Mouse (Mus musculus) CH12.LX (cell line): ENCODE results near the gene Mocs1. TPM values are rescaled to one million over a fixed set of nuclear protein-coding genes. Genes with fewer than 3 reads are reported as not detected.

Experiments
- DNase-seq: peaks from one replicate; pipeline ENCODE4 v3.0.0-alpha.2; 2013; ENCODE audit errors: extremely low read depth
- H3K27ac ChIP-seq: 2 replicates; pipeline ENCODE4 v1.5.1; 2012; ENCODE audit warnings: low read depth, mild to moderate bottlenecking, control low read depth, moderate library complexity; ENCODE audit not compliant: insufficient read depth
- H3K27me3 ChIP-seq: replicated peaks from 2 replicates; pipeline ENCODE3; 2012; ENCODE audit warnings: inconsistent platforms
- H3K36me3 ChIP-seq, 2 experiments: replicated peaks in 1 of 2; 2 replicates each; pipeline versions ENCODE3 to v1.6.1; 2012; ENCODE audit warnings: inconsistent platforms in 1 of 2, low read length in 1 of 2, mild to moderate bottlenecking in 1 of 2, mixed read lengths in 1 of 2, moderate library complexity in 1 of 2; ENCODE audit not compliant: control insufficient read depth in 1 of 2, insufficient read depth in 1 of 2
- H3K4me1 ChIP-seq, 2 experiments: 2 replicates each; pipeline ENCODE4 v1.6.1; 2012; ENCODE audit warnings: inconsistent platforms in 1 of 2, moderate library complexity in 1 of 2; ENCODE audit not compliant: insufficient read depth in 2 of 2, control insufficient read depth in 1 of 2
- H3K4me2 ChIP-seq: 2 replicates; pipeline ENCODE4 v1.6.1; 2012; ENCODE audit warnings: low read depth, mild to moderate bottlenecking, control low read depth; ENCODE audit not compliant: poor library complexity, insufficient read depth, severe bottlenecking
- H3K4me3 ChIP-seq, 3 experiments: fragments of 150-350 bp in 1 of 3; sonication (generic) in 1 of 3; replicated peaks in 1 of 3; 2 replicates each; pipeline versions ENCODE3 to v1.5.1; 2011 to 2012; ENCODE audit warnings: low read depth in 2 of 3, low read length in 2 of 3, mild to moderate bottlenecking in 2 of 3, moderate library complexity in 2 of 3, control low read depth in 1 of 3, improper control_type of control experiment in 1 of 3, inconsistent platforms in 1 of 3, mixed read lengths in 1 of 3; ENCODE audit not compliant: poor library complexity in 1 of 3
- H3K79me2 ChIP-seq: replicated peaks from 2 replicates; pipeline ENCODE4 v1.6.1; 2012; ENCODE audit warnings: mild to moderate bottlenecking, moderate library complexity; ENCODE audit not compliant: control insufficient read depth, poor library complexity, insufficient read depth, severe bottlenecking; ENCODE audit errors: extremely low read depth
- H3K9ac ChIP-seq: 2 replicates; pipeline ENCODE4 v1.6.1; 2012; ENCODE audit warnings: low read depth, mild to moderate bottlenecking, control low read depth, moderate library complexity; ENCODE audit not compliant: insufficient read depth
- H3K9me3 ChIP-seq: replicated peaks from 2 replicates; pipeline ENCODE3; 2012; ENCODE audit warnings: low read length, inconsistent platforms, mixed read lengths
- BHLHE40 ChIP-seq: IDR thresholded peaks from 2 replicates; pipeline ENCODE4 v1.6.1; 2011; ENCODE audit warnings: mild to moderate bottlenecking, low read depth, low read length, improper control_type of control experiment
- CHD2 ChIP-seq: IDR thresholded peaks from 2 replicates; pipeline ENCODE4 v1.6.1; 2011; ENCODE audit warnings: low read length, improper control_type of control experiment
- CTCF ChIP-seq, 2 experiments: IDR thresholded peaks in 1 of 2; conservative IDR thresholded peaks in 1 of 2; 2 replicates each; pipeline ENCODE4 v1.5.1; 2011 to 2012; ENCODE audit warnings: low read depth in 2 of 2, low read length in 2 of 2, improper control_type of control experiment in 1 of 2, inconsistent platforms in 1 of 2, mild to moderate bottlenecking in 1 of 2, moderate library complexity in 1 of 2
- ELF1 ChIP-seq: IDR thresholded peaks from 2 replicates; pipeline ENCODE4 v1.6.1; 2014; ENCODE audit warnings: low read depth, mild to moderate bottlenecking, inconsistent platforms, low read length, improper control_type of control experiment
- EP300 ChIP-seq: IDR thresholded peaks from 2 replicates; pipeline ENCODE4 v1.6.1; 2011; ENCODE audit warnings: low read length, improper control_type of control experiment
- ETS1 ChIP-seq: conservative IDR thresholded peaks from 2 replicates; pipeline ENCODE4 v1.6.1; 2012; ENCODE audit warnings: low read depth, mild to moderate bottlenecking, inconsistent platforms, low read length, improper control_type of control experiment, moderate library complexity
- GABPA ChIP-seq: IDR thresholded peaks from 2 replicates; pipeline ENCODE4 v1.6.1; 2012; ENCODE audit warnings: low read depth, low read length, improper control_type of control experiment, inconsistent platforms; ENCODE audit not compliant: insufficient replicate concordance
- HCFC1 ChIP-seq: IDR thresholded peaks from 2 replicates; pipeline ENCODE4 v1.6.1; 2012; ENCODE audit warnings: low read depth, mild to moderate bottlenecking, inconsistent platforms, low read length, improper control_type of control experiment
- JUN ChIP-seq: IDR thresholded peaks from 2 replicates; pipeline ENCODE4 v1.6.1; 2011; ENCODE audit warnings: low read depth, mild to moderate bottlenecking, low read length, improper control_type of control experiment, moderate library complexity; ENCODE audit not compliant: insufficient read depth
- KAT2A ChIP-seq: IDR thresholded peaks from 2 replicates; pipeline ENCODE4 v1.6.1; 2012; ENCODE audit warnings: low read length, improper control_type of control experiment, inconsistent platforms; ENCODE audit not compliant: insufficient replicate concordance
- MEF2A ChIP-seq: IDR thresholded peaks from 2 replicates; pipeline ENCODE4 v1.6.1; 2014; ENCODE audit warnings: low read depth, mild to moderate bottlenecking, inconsistent platforms, low read length, improper control_type of control experiment, borderline replicate concordance
- MXI1 ChIP-seq: IDR thresholded peaks from 2 replicates; pipeline ENCODE4 v1.6.1; 2011; ENCODE audit warnings: mild to moderate bottlenecking, low read depth, low read length, improper control_type of control experiment
- MYC ChIP-seq: IDR thresholded peaks from 2 replicates; pipeline ENCODE4 v1.6.1; 2011; ENCODE audit warnings: low read depth, mild to moderate bottlenecking, improper control_type of control experiment, low read length
- NELFE ChIP-seq: IDR thresholded peaks from 2 replicates; pipeline ENCODE4 v1.6.1; 2011; ENCODE audit warnings: low read depth, low read length, improper control_type of control experiment
- NRF1 ChIP-seq: IDR thresholded peaks from 2 replicates; pipeline ENCODE4 v1.6.1; 2014; ENCODE audit warnings: low read depth, mild to moderate bottlenecking, inconsistent platforms, low read length, improper control_type of control experiment, moderate library complexity
- PAX5 ChIP-seq: IDR thresholded peaks from 2 replicates; pipeline ENCODE4 v1.6.1; 2012; ENCODE audit warnings: low read length, inconsistent platforms, mixed read lengths
- POLR2AphosphoS2 ChIP-seq: IDR thresholded peaks from 2 replicates; pipeline ENCODE4 v1.6.1; 2011; ENCODE audit warnings: low read depth, low read length, improper control_type of control experiment
- RAD21 ChIP-seq: IDR thresholded peaks from 2 replicates; pipeline ENCODE4 v1.6.1; 2011; ENCODE audit warnings: low read depth, mild to moderate bottlenecking, low read length, improper control_type of control experiment, moderate library complexity
- RCOR1 ChIP-seq: conservative IDR thresholded peaks from 2 replicates; pipeline ENCODE4 v1.6.1; 2012; ENCODE audit warnings: low read depth, mild to moderate bottlenecking, inconsistent platforms, low read length, improper control_type of control experiment
- SIN3A ChIP-seq: IDR thresholded peaks from 2 replicates; pipeline ENCODE4 v1.6.1; 2012; ENCODE audit warnings: low read length, improper control_type of control experiment, inconsistent platforms
- SMC3 ChIP-seq: IDR thresholded peaks from 2 replicates; pipeline ENCODE4 v1.6.1; 2011; ENCODE audit warnings: low read depth, low read length, improper control_type of control experiment
- TCF12 ChIP-seq: IDR thresholded peaks from 2 replicates; pipeline ENCODE4 v1.6.1; 2014; ENCODE audit warnings: low read depth, mild to moderate bottlenecking, inconsistent platforms, low read length, improper control_type of control experiment
- UBTF ChIP-seq: IDR thresholded peaks from 2 replicates; pipeline ENCODE4 v1.6.1; 2012; ENCODE audit warnings: low read depth, mild to moderate bottlenecking, inconsistent platforms, low read length, improper control_type of control experiment, moderate library complexity
- USF1 ChIP-seq: IDR thresholded peaks from 2 replicates; pipeline ENCODE4 v1.6.1; 2014; ENCODE audit warnings: low read depth, mild to moderate bottlenecking, inconsistent platforms, low read length, improper control_type of control experiment
- USF2 ChIP-seq: conservative IDR thresholded peaks from 2 replicates; pipeline ENCODE4 v1.6.1; 2011; ENCODE audit warnings: low read depth, low read length, improper control_type of control experiment
- ZC3H11A ChIP-seq: IDR thresholded peaks from 2 replicates; pipeline ENCODE4 v1.6.1; 2012; ENCODE audit warnings: low read depth, mild to moderate bottlenecking, inconsistent platforms, low read length, improper control_type of control experiment
- ZKSCAN1 ChIP-seq: IDR thresholded peaks from 2 replicates; pipeline ENCODE4 v1.6.1; 2012; ENCODE audit warnings: low read depth, inconsistent platforms, low read length, improper control_type of control experiment, borderline replicate concordance
- ZMIZ1 ChIP-seq: IDR thresholded peaks from 2 replicates; pipeline ENCODE4 v1.6.1; 2012; ENCODE audit warnings: low read depth, mild to moderate bottlenecking, inconsistent platforms, low read length, improper control_type of control experiment
- ZNF384 ChIP-seq: IDR thresholded peaks from 2 replicates; pipeline ENCODE4 v1.6.1; 2012; ENCODE audit warnings: low read depth, low read length, improper control_type of control experiment, inconsistent platforms
- dilution Hi-C: fragments of 300-500 bp; cut with MboI; formaldehyde crosslinking; loops from 2 replicates; pipeline ENCODE4 v1.14.3; 2020; ENCODE audit warnings: low sequenced_read_pairs; ENCODE audit not compliant: extremely low pct_unique_long_range_greater_than_20kb, extremely low pct_ligation_motif_present
- in situ Hi-C: fragments of 300-500 bp; cut with MboI; formaldehyde crosslinking; loops from 3 replicates; pipeline ENCODE4 v1.14.3; 2019; ENCODE audit warnings: low sequenced_read_pairs, low pct_ligation_motif_present, low pct_unique_long_range_greater_than_20kb, mixed read lengths
- polyA plus RNA-seq: library from polyadenylated mRNA; unstranded; fragments of >175 nt; gene quantifications from 2 replicates; pipeline ENCODE4 v1.2.1, GENCODE M21; 2012; ENCODE audit warnings: low read depth; ENCODE audit not compliant: insufficient read length
- total RNA-seq, 2 experiments: library from RNA; depleted of rRNA; stranded (reverse); fragments of 300-350 nt in 1 of 2; fragments of >200 nt in 1 of 2; gene quantifications; 2 replicates each; pipeline ENCODE4 v1.2.3; 2012 to 2014

Gene Mocs1
- total and polyA plus RNA-seq, 3 experiments: 3.7 to 8.8 (median 7.3) TPM

GRCm38 (mm10) chr17:49433071-49433470, 4.9 kb downstream of the Mocs1 start:
- no peak overlapping the region for H3K4me3 ChIP-seq
- in situ Hi-C loops: no loop called here

DNA sequence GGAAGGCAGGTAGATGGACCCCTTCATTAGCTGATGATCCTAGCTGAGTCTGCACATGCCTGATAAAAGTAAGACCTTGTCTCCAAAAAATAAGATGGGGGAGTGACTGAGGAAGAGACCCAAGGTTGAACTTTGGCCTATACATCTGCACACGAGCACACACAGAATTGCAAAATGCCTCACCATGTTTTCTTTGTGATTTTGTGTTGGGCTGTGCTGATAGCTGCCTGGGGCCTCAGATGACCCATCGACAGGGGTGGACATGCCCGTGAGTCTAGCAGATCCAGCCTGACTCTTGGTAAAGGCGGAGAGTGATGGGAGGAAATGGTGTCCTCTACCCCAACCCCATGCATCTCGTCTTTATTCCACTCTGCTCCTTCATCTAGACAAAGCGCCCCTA, 6.1 kb downstream of the Mocs1 start:
- no peak for DNase-seq
- H3K4me1 ChIP-seq: peaks cover 8 to 19% of the 10 kb centered on the region in 2 experiments

More at GRCm38 (mm10) chr17:49433071-49433470, 4.9 kb downstream of the Mocs1 start:
- no peak overlapping the region for H3K9ac ChIP-seq
- dilution Hi-C loops: no loop called here
- peaks cover 24 to 54% of the 10 kb centered on the region in 2 experiments for H3K36me3 ChIP-seq
- H3K27me3 ChIP-seq: no peaks in the 10 kb centered on the region
- no peak for DNase-seq
- no peak overlapping the region for H3K27ac ChIP-seq
- no peaks in the 10 kb centered on the region for H3K9me3 ChIP-seq
- H3K4me2 ChIP-seq: no peak overlapping the region
- H3K4me1 ChIP-seq: peaks cover 8 to 23% of the 10 kb centered on the region in 2 experiments
- H3K79me2 ChIP-seq: no peaks in the 10 kb centered on the region; the same call in 1 of the 2 replicates
- TF ChIP-seq KAT2A (no peak), POLR2AphosphoS2 (no peak), USF1 (no peak), SMC3 (no peak), CHD2 (no peak), JUN (no peak), PAX5 (no peak), TCF12 (no peak), EP300 (no peak), GABPA (no peak), ZNF384 (no peak), NRF1 (no peak), ETS1 (no peak), MXI1 (no peak), ZKSCAN1 (no peak), HCFC1 (no peak), MEF2A (no peak)

More for the DNA sequence above, 6.1 kb downstream of the Mocs1 start:
- dilution Hi-C loops (no loop called here), in situ Hi-C loops (no loop called here)
- no peak overlapping the region for H3K9ac ChIP-seq
- H3K9me3 ChIP-seq: no peaks in the 10 kb centered on the region
- H3K4me3 ChIP-seq: no peak overlapping the region
- no peak overlapping the region for H3K27ac ChIP-seq
- H3K27me3 ChIP-seq: no peaks in the 10 kb centered on the region
- no peak for TF ChIP-seq KAT2A
- no peak for TF ChIP-seq UBTF
- no peak for TF ChIP-seq MXI1
- TF ChIP-seq MEF2A: no peak
- no peak for TF ChIP-seq SIN3A
- no peak for TF ChIP-seq POLR2AphosphoS2
- no peak for TF ChIP-seq NELFE
- no peak for TF ChIP-seq CTCF (conservative IDR thresholded peaks at IDR 0.05 in 1 of 2, IDR thresholded peaks at IDR 0.05 in 1 of 2; ENCODE audit: low read depth in 2 of 2, low read length in 2 of 2)
- TF ChIP-seq ZMIZ1: no peak
- no peak for TF ChIP-seq BHLHE40
- TF ChIP-seq RCOR1: no peak
- TF ChIP-seq PAX5: no peak
- no peak for TF ChIP-seq ZC3H11A
- no peak for TF ChIP-seq JUN
- TF ChIP-seq MYC: no peak
- TF ChIP-seq ETS1: no peak
- TF ChIP-seq RAD21: no peak
- no peak for TF ChIP-seq ELF1
- TF ChIP-seq USF2: no peak
- H3K36me3 ChIP-seq: peaks cover 24 to 65% of the 10 kb centered on the region in 2 experiments
- no peaks in the 10 kb centered on the region; the same call in 1 of the 2 replicates for H3K79me2 ChIP-seq
- H3K4me2 ChIP-seq: no peak overlapping the region
